Mouse (Mus musculus): ENCODE results near the gene Med13. TPM values are rescaled to one million over a fixed set of nuclear protein-coding genes. Genes with fewer than 3 reads are reported as not detected.

The Med13 gene
- polyA plus RNA-seq, 1 experiment = 25.0 TPM

GRCm38 (mm10) chr11:86377841-86378240, 20.4 kb upstream of the Med13 start:
- Histone ChIP-seq H3K27me3 (ENCODE audit: control insufficient read depth, insufficient read depth, low read length) (no peaks in the 10 kb centered on the region), H3K36me3 (ENCODE audit: control insufficient read depth, insufficient read depth, low read length) (no peaks in the 10 kb centered on the region), H3K27ac (ENCODE audit: control insufficient read depth, insufficient read depth, low read depth, low read length) (no peak overlapping the region), H3K4me1 (ENCODE audit: control insufficient read depth, insufficient read depth, low read length) (no peaks in the 10 kb centered on the region; the same call in 1 of the 2 replicates), H3K4me3 (ENCODE audit: control insufficient read depth, low read depth, low read length) (no peak overlapping the region)
- TF ChIP-seq POLR2A (IDR thresholded peaks at IDR 0.05; ENCODE audit: control insufficient read depth, low read depth, low read length) (no peak), CTCF (IDR thresholded peaks at IDR 0.05; ENCODE audit: control insufficient read depth, insufficient read depth, insufficient replicate concordance, low read depth, low read length) (no peak)

DNA sequence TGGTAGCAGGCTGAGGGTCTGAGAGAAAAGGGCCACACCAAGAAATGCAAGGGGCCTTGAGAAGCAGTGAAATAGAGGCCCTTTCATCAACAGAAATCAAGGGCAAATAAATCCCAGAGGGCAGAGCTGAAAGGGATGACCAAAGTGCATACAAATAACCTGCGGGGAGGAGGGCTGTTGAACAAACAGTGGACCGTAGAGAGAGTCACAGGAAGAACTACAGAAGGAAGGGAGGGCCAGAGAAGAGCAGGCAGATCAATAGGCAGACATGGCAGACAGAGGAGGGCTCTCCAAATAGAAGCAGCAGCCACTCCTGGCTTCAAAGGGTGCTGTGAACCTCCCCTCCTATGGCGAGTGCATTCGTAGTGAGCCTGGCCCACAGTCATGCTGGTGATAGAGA, 19.3 kb upstream of the Med13 start:
- H3K27me3 ChIP-seq (ENCODE audit: control insufficient read depth, insufficient read depth, low read length) = no peaks in the 10 kb centered on the region
- H3K4me1 ChIP-seq (ENCODE audit: control insufficient read depth, insufficient read depth, low read length) = no peaks in the 10 kb centered on the region; the same call in 1 of the 2 replicates
- H3K4me3 ChIP-seq (ENCODE audit: control insufficient read depth, low read depth, low read length) = no peak overlapping the region
- H3K36me3 ChIP-seq (ENCODE audit: control insufficient read depth, insufficient read depth, low read length) = no peaks in the 10 kb centered on the region
- H3K27ac ChIP-seq (ENCODE audit: control insufficient read depth, insufficient read depth, low read depth, low read length) = no peak overlapping the region
- TF ChIP-seq CTCF (IDR thresholded peaks at IDR 0.05; ENCODE audit: control insufficient read depth, insufficient read depth, insufficient replicate concordance, low read depth, low read length) (no peak), POLR2A (IDR thresholded peaks at IDR 0.05; ENCODE audit: control insufficient read depth, low read depth, low read length) (no peak)

DNA sequence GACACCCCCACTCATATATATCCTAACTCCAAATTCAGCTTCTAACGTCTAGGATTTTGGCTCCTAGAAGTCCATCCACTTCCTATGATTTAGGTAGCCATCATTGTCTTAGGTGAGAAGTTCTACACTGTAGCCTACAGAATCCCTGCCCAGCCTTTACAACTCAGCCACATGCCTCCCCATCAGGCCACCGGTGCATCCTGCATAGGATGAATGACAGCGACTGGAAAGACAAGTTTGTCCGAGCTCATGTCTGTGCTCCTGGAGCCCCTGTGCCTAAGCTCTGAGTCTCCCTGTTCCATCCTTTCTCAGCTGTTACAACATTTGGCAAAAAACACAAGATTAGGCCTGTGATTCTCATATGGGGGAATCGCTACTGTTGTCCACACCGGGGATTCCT, 17.7 kb upstream of the Med13 start:
- no peak for TF ChIP-seq POLR2A (IDR thresholded peaks at IDR 0.05; ENCODE audit: control insufficient read depth, low read depth, low read length)
- TF ChIP-seq CTCF (IDR thresholded peaks at IDR 0.05; ENCODE audit: control insufficient read depth, insufficient read depth, insufficient replicate concordance, low read depth, low read length) = no peak
- H3K4me3 ChIP-seq (ENCODE audit: control insufficient read depth, low read depth, low read length) = no peak overlapping the region
- no peaks in the 10 kb centered on the region for H3K27me3 ChIP-seq (ENCODE audit: control insufficient read depth, insufficient read depth, low read length)
- no peaks in the 10 kb centered on the region for H3K4me1 ChIP-seq (ENCODE audit: control insufficient read depth, insufficient read depth, low read length)
- no peaks in the 10 kb centered on the region for H3K36me3 ChIP-seq (ENCODE audit: control insufficient read depth, insufficient read depth, low read length)
- H3K27ac ChIP-seq (ENCODE audit: control insufficient read depth, insufficient read depth, low read depth, low read length) = no peak overlapping the region

- no peak for TF ChIP-seq POLR2A (IDR thresholded peaks at IDR 0.05; ENCODE audit: control insufficient read depth, low read depth, low read length)
- TF ChIP-seq CTCF (IDR thresholded peaks at IDR 0.05; ENCODE audit: control insufficient read depth, insufficient read depth, insufficient replicate concordance, low read depth, low read length) = no peak
- H3K27me3 ChIP-seq (ENCODE audit: control insufficient read depth, insufficient read depth, low read length) = no peaks in the 10 kb centered on the region
- H3K36me3 ChIP-seq (ENCODE audit: control insufficient read depth, insufficient read depth, low read length) = no peaks in the 10 kb centered on the region
- H3K4me3 ChIP-seq (ENCODE audit: control insufficient read depth, low read depth, low read length) = no peak overlapping the region
- no peak overlapping the region for H3K27ac ChIP-seq (ENCODE audit: control insufficient read depth, insufficient read depth, low read depth, low read length)
- H3K4me1 ChIP-seq (ENCODE audit: control insufficient read depth, insufficient read depth, low read length) = no peaks in the 10 kb centered on the region
These were observed 13.9 kb upstream of the Med13 start for GRCm38 (mm10) chr11:86371266-86371665.

DNA sequence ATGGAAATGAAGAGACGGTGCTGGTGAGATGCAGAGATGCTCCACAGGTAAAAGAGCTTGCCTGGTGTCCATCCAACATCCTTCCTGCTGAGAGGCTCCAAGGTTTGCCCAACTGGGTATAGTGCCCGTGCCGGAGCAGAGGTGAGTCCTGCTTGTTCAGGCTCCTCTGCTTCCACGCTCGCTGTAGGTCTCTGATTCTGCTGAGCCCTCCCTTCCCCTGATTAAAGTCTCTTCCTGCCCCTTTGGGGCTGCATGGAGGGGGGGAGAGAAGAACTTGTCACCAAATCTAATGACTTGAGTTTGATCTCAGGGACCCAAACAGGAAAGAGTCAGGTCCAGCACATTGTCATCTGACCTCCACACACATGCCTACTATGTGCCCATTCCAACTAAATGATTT, 12.5 kb upstream of the Med13 start:
- Histone ChIP-seq H3K27ac (ENCODE audit: control insufficient read depth, insufficient read depth, low read depth, low read length) (no peak overlapping the region), H3K4me3 (ENCODE audit: control insufficient read depth, low read depth, low read length) (no peak overlapping the region), H3K4me1 (ENCODE audit: control insufficient read depth, insufficient read depth, low read length) (no peaks in the 10 kb centered on the region), H3K36me3 (ENCODE audit: control insufficient read depth, insufficient read depth, low read length) (no peaks in the 10 kb centered on the region), H3K27me3 (ENCODE audit: control insufficient read depth, insufficient read depth, low read length) (no peaks in the 10 kb centered on the region)
- TF ChIP-seq POLR2A (IDR thresholded peaks at IDR 0.05; ENCODE audit: control insufficient read depth, low read depth, low read length) = no peak
- TF ChIP-seq CTCF (IDR thresholded peaks at IDR 0.05; ENCODE audit: control insufficient read depth, insufficient read depth, insufficient replicate concordance, low read depth, low read length) = no peak

GRCm38 (mm10) chr11:86369003-86369402, 11.6 kb upstream of the Med13 start:
- no peak overlapping the region for H3K27ac ChIP-seq (ENCODE audit: control insufficient read depth, insufficient read depth, low read depth, low read length)
- no peaks in the 10 kb centered on the region for H3K36me3 ChIP-seq (ENCODE audit: control insufficient read depth, insufficient read depth, low read length)
- H3K4me3 ChIP-seq (ENCODE audit: control insufficient read depth, low read depth, low read length) = no peak overlapping the region
- H3K4me1 ChIP-seq (ENCODE audit: control insufficient read depth, insufficient read depth, low read length) = no peaks in the 10 kb centered on the region
- TF ChIP-seq CTCF (IDR thresholded peaks at IDR 0.05; ENCODE audit: control insufficient read depth, insufficient read depth, insufficient replicate concordance, low read depth, low read length) (no peak), POLR2A (IDR thresholded peaks at IDR 0.05; ENCODE audit: control insufficient read depth, low read depth, low read length) (no peak)
- H3K27me3 ChIP-seq (ENCODE audit: control insufficient read depth, insufficient read depth, low read length) = no peaks in the 10 kb centered on the region

- Histone ChIP-seq H3K27ac (ENCODE audit: control insufficient read depth, insufficient read depth, low read depth, low read length) (no peak overlapping the region), H3K36me3 (ENCODE audit: control insufficient read depth, insufficient read depth, low read length) (no peaks in the 10 kb centered on the region), H3K27me3 (ENCODE audit: control insufficient read depth, insufficient read depth, low read length) (no peaks in the 10 kb centered on the region), H3K4me1 (ENCODE audit: control insufficient read depth, insufficient read depth, low read length) (no peaks in the 10 kb centered on the region), H3K4me3 (ENCODE audit: control insufficient read depth, low read depth, low read length) (no peak overlapping the region)
- TF ChIP-seq CTCF (IDR thresholded peaks at IDR 0.05; ENCODE audit: control insufficient read depth, insufficient read depth, insufficient replicate concordance, low read depth, low read length) = no peak
- TF ChIP-seq POLR2A (IDR thresholded peaks at IDR 0.05; ENCODE audit: control insufficient read depth, low read depth, low read length) = no peak
These were observed 7.5 kb upstream of the Med13 start for GRCm38 (mm10) chr11:86364709-86365452.
